Mouse (Mus musculus) activated CD4-positive, CD25-positive, alpha-beta regulatory T cell (primary cell): ENCODE results near the gene Col17a1. TPM values are rescaled to one million over a fixed set of nuclear protein-coding genes. Genes with fewer than 3 reads are reported as not detected.

Experiments used
- polyA plus RNA-seq, 2 experiments: library from polyadenylated mRNA; unstranded; fragments of 100-300 nt; shearing (Covaris generic); gene quantifications; one replicate each; pipeline ENCODE4 v1.2.1; 2017

Col17a1 gene
- polyA plus RNA-seq: under 1 TPM; 0.16 to 0.34 TPM

DNA sequence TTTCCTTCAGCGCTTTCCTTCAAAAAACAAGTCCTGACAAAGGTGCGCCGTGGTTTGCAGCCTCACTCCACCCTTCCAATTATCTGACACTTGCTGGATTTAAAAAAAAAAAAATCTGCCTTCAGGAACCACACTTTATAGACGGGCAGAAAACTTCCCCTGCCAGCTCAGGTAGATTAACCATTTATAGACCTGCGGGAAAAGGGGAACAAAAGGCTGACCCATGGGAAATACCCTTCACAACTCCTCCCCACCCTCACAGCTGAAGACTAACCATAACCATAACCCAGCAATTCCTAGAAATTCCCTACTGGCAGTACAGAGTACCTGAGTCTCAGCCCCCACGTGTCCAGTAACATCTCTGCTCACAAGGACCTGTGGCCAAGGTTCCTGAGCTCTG is at the start of gene Col17a1:
TSS of gene Col17a1 (minus strand) at position 101 of the 400 bp plus-strand sequence.

DNA sequence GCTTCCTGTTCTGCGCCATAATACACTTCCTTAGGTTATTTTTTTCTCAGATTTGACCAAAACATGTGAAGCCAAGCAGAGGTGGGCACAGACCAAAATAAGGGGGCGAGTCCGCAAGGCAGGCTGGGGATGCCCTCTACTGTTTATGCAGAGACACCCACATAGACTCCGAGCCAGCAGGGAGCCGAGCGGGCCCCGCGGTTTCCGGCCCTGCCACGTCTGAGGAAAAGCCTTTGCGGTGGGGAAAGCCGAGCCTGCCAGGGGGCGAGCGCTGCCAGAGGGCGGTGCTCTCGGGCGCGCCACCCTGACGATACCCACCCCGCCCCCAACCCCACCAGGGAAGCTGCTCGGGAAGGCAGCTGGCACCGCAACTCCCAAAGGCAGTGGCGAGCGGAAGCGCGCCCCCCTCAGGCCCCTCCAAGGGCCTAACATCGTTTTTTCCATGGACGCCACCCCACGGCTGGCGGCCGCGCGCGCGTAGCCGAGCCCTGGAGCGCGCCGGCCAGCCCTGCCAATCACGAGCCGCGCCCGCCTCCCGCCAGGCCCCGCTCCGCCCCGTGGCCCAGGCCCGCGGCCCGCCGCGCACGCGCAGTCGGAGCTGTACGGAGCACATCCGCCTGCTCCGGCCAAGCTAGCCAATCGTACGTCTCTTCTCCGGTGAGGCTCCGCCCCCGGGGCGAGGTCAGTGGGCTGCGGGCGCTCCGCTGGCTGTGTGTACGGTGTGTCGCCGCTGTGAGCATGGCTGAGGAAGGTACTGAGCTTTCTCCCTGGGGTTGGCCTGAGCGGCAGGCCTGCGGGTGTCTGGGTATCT is 39.4 kb upstream of the Col17a1 start, which contains the start of gene Sfr1:
TSS of gene Sfr1 (plus strand) at position 612 of the 811 bp plus-strand sequence.

Other genes with a start within 250 kb of the Col17a1 start
- 1 to 10 TPM; 1.2 to 1.7 TPM for gene Sh3pxd2a, start 227.7 kb downstream of the Col17a1 start, polyA plus RNA-seq
- 10 to 100 TPM; 37.7 to 38.8 TPM for gene Stn1, start 154.6 kb downstream of the Col17a1 start, polyA plus RNA-seq
- gene Slk, start 112.4 kb downstream of the Col17a1 start, polyA plus RNA-seq: 10 to 100 TPM; 43.7 to 49.1 TPM
- 100 to 1,000 TPM; 138 to 165 TPM for gene Sfr1, start 39.6 kb upstream of the Col17a1 start, polyA plus RNA-seq
- gene Gsto1, start 162.9 kb upstream of the Col17a1 start, polyA plus RNA-seq: 10 to 100 TPM; 56.0 to 69.7 TPM
- gene Gsto2, start 173.4 kb upstream of the Col17a1 start, polyA plus RNA-seq: 1 to 10 TPM in 1 of 2 experiments, not detected in 1; 1.2 TPM
- gene Cfap43, start 227.2 kb upstream of the Col17a1 start, polyA plus RNA-seq: under 1 TPM; 0.17 to 0.90 TPM
- 10 to 100 TPM; 21.2 to 33.2 TPM for gene Itprip, start 227.2 kb upstream of the Col17a1 start, polyA plus RNA-seq
- not detected for gene Cfap58, start 245.6 kb upstream of the Col17a1 start, polyA plus RNA-seq